Mouse (Mus musculus) urinary bladder, postnatal 36 days (tissue): ENCODE results near the gene Nme7.

Source experiments
- DNase-seq, 2 experiments: peaks; one replicate each; pipeline ENCODE4 v3.0.0; 2022; ENCODE audit warnings: low spot score in 2 of 2, mixed read lengths in 1 of 2

Nme7 gene

DNA sequence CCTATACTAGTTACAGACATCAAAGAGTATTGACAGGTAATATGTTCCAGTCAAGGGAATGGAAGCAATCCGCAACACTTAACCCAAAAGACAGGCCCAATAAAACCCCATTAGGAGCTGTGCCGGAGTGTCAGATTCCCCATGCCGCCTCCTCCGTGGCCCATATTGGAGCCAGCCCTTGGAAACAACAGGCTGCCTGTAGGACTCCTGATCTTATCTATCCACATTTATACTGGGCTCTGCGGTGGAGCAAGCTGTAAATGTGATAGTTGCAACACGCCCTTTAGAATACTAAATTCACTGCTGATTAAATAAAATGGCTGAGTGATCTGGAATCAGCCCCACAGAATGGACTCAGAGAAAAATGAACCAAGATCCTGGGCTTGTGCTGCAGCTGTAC lies 130.1 kb downstream of the Nme7 start:
- no peak for DNase-seq

DNA sequence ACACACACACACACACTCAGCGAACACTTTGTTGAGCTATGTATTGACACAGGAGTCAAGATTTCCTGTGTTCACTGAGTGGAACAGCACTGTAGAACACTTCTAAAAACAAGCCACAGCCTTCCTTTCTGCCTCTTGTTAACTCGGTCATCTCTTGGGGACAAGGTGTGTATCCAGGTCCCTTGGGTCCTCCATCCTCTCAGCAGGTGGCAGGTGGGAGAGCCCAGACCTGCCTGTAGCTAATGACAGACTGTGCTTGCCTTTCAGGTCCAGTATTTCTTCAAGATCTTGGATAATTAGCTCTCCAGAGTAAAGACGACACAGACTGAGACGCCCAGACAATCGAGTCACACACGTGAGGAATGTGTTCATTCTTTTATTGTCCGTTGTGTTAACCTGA lies 132.8 kb downstream of the Nme7 start:
- DNase-seq: no peak

DNA sequence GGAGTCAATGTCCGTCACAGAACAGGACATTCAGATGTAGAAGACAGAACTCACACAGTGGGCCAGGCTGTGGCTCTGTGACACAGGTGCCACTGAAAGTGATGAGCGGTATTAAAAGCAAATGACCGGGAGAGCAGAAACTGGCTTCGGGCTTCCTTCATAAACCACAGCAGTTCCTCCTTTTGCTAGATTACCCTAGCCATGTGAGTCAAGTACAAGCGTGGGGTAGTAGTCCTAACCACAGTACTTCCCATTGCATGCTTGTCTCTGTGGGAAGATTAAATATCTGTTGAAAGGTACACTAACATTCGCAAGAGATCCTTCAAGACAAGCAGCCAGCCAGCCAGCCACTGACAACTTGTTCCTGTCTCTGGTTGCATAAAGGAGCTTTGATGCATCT lies 136.3 kb downstream of the Nme7 start:
- no peak for DNase-seq

DNA sequence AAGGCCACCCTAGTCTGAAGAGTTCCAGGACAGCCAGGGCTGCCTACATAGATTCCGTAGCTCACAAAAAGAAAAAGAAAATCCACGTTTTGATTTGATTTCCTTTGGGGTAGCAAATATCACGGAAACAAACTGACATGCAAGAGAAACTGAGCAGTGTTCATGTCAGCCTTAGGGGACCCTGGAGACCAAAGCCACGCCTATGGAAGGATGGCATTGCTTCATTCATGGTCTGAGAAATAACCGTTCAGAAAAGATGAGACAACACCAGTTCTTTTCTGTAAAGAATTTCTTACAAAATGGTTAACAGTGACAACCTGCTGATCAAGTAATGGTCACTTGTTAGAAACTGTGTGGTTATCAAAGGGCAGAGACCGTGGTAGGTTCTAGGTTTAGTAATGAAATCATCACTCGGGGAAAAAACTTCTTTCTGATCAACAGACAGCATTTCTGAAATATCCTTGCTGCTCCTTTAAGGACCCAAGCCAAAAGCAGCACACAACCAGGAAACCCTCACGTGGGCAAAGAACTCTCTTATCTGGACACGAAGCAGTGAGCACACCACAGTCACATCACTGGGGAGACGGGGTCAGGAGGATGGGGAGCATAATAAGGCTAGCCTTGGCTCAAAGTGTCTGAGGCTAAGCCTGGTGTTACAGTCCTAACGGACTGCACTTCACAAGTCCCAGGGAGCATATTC lies 136.9 kb downstream of the Nme7 start:
- no peak for DNase-seq

DNA sequence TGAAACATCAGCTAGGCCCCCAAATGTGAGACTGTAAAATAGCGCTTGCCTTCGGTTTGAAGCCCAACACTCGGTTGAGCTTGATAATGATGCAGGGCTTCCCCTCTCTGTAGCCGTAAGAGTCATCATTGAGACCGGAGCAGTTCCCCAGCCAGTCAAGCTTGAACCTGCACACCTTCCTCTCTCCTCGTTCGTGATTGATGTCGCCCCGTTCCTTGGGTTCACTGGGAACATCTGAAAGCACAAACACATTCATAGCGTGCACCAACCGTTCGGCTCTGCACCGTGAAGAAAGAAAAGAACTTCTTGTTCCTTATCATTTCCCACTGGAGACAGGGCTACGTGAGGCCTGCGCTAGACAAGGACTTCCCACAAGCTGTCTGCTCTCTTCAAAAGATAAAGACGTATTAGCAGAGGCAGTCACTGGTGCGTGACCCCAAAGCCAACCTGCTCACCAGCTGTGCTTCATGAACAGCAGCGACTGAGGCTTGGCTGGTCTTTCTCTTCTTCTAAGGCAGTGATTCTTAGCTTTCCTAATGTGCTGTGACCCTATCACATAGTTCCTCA lies 137.6 kb downstream of the Nme7 start:
- no peak for DNase-seq

DNA sequence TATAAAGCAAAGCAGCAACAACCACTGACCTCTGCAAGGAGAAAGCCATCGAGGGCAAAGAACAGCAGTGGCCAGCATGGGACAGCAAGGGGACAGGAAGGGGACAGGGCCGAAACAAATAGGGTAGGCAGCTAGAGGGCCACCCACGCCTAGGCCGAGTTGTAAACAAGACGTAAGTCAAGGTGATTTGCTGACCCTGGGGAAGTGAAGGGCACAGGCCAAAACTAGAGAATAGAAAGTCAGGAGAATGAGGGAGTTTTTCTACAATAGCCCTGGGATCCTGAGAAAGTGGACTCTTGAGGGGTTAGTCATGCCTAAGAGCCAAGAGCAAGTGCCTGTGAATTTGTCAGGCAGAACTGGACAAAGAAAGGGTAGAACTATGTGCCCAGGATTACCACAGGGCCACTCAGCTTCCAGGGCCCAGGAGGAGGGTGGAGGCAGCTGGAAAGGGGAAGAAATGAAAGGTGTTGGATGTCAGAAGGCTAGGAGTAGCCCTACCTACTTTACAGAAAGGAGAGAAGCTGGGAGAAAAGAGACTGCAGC lies 141.8 kb downstream of the Nme7 start:
- no peak for DNase-seq

DNA sequence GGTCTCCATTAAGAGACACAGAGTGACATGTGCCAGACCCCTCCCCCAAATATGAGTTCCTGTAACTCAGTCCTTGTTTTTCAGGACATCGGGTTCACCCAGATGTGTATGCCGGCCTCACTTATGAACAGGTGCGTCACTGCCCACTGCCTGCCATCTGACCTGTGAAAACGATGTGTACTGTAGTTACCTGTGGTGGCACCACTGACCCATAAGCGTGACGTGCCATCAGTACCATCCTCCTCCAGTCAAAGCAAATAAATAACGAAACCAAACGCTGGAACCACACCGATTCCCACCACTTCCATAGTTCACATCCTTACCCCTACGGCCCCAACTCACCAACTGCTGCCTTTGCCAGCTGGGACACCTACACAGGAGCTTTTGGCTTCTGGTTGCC lies 142.6 kb downstream of the Nme7 start:
- DNase-seq: no peak

DNA sequence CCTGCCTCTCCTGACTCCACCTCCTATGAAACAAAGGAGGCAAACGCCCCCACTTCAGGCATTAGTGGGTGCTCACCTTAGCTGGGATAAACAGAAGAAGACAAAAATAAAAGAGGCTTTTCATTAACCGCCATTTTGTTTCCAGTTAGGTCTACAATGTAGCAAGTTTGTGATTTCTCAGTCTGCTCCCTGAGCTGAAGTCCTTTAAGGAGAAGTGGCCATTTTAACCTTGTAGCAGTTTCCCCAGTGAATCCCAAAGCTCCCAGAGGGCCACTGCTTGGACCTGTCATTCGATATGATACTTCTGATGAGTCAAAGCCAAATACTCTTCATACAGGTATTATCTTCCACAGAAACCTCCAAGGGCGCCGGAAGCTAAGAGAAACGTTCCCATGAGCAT lies 143.6 kb downstream of the Nme7 start:
- no peak for DNase-seq

DNA sequence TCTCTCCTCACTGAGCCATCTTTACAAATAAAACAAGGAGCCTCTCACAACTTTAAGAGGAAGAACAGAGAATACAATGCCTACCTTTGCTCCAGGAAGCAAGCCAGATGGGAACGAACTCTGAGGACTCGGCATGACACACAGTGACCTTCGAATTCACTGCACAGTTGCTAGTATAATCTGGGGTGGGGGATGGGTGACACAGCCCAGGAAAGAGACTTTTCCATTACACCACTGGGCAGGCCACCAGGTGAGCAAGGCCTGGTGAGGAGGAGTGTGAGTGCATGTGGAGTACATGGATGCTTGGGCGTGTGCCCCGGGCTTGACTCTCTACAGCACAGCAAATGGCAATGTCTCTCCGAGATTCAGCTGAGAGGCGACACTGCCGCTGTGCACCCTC lies 145.7 kb downstream of the Nme7 start:
- no peak for DNase-seq

DNA sequence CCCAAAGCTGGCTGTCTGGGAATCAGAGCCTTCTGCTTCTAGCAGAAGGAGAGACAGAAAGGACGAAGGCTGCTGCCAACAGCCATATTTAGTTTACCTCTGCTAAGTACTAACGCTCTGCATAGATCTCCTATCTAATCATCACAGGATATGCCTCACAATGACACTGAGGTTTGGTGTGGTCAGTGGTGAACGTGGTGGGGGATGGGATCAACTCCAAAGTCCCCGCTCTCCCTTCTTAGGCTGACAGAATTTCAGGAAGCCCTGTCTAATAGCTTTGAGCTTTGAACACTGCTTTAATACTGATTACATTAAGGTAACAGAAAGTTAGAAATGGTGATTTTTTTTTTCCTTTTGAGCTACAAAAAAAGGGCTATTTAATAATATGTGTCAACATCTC lies 146.3 kb downstream of the Nme7 start:
- no peak for DNase-seq

DNA sequence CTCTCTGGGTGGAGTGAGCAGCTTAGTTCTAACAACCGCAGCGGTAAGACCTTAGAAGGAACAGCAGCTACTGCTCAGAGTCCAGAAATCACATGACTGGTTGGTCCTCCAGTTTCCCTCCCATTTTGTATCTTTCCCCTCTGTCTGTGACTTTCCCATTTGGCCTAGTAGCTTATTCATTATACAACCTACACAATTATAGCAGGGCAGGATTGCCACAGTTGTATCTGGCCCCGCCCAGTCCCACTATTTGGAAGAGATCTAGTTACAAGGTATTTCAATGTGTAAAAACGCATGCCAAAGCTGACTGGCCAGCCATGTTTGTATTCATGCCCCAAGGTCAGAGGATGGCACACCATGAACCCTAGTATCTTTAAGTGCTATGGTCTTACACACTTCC lies 146.7 kb downstream of the Nme7 start:
- DNase-seq: no peak

DNA sequence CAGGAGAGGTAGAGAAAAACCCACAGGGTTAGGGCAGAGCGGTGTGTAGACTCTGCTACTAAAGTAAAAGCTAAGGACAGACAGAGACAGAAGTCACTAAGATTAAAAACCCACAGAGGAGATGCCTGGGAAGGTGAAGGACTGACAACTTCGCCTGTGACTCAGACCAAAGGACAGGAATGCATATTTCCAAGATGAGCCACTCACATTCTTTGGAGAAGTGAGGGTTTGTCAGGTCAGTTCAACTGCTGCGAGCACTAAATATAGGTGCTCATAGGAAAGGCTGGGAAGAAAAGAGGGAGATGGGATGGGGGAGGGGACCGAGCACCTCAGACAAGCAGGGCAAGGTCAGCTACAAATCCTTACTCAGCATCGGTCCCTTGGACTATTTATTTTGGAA lies 147.4 kb downstream of the Nme7 start:
- DNase-seq: no peak

DNA sequence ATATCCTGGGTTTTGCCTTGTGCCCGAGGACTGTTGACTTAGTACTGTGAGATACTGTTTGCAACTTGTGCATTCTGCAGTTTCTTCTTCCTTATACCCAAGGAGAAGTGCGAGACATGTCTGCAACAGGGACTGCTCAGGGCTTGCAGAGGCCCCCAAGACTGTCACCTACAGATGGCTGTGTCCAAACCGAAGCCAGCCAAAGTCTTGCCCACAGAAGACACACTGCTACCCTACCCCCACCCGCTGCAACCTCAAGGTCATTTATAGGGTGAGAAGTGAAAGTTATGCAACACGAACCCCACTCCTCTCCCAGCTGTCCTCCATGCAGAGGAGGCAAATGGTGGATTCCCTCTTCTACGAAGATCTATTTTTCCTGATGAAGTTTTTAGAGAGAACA lies 148.7 kb downstream of the Nme7 start:
- no peak for DNase-seq

DNA sequence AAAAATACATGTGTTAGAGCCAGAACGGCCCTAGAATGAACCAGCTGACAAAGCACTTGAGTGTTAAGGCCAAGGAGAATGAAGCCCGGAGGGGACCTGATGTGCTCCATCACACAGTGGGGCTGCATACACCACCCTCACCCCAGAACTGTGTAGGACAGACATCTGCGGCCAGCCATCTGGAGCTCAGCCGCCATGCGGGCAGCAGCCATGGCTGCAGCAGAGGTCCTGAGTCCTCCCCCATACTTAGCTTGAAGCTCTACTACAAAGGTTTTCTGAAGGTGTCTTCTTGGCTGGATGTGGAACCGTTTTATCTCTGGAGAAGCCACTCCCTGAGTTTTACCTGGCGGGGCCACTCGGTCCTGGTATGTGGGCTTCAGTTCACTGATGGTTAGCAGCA lies 149.2 kb downstream of the Nme7 start:
- DNase-seq: no peak

DNA sequence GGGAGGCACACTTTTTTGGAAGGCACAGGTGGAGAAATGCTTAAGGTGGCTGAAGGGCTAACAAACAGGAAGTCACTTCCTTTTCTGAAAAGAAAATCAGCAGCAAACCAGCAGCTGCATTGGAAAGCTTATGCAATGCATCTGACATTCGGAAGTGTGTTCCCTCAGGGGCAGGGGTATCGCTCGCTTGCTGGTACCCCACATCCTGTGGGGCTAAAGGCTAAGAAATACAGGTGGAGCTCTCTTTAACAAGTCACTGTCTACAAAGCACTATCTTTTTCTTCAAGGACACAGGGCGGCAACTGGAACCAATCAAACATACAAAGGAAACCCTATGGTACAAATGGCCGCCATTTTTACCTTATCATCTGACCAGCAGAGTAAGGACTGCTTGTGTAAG lies 149.8 kb downstream of the Nme7 start:
- DNase-seq: no peak

DNA sequence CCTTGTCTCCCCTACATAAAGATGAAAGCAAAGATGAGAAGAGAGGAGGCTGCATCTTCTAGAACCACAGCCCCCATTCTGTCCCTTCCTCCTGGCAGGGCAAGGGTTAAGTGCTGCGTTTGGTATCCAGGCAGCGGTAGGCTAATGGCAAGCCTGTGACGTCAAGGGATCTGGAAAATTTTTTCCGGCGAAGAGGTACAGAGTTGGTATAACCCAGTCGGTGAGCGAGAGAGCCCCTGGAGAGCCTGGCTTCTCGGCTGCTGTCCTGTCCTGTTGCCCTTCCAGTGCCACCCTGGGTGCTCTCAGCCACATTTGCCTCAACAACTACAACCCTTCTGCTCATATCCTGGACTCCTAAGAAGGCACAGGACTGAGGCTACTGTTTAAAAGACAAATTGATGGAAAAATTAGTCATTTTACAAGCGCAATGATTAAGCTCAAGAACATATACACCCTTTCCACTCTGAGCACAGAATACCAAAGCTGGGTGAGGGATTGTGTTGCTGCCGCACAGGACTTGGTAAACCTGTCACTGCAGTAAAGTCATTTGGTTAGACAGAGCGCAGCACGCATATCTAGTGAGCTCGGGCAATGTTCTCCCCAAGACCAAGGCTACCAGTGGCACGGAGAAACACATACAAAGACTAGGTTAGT lies 151.0 kb downstream of the Nme7 start:
- peak; percentile 10 to 26 for DNase-seq

DNA sequence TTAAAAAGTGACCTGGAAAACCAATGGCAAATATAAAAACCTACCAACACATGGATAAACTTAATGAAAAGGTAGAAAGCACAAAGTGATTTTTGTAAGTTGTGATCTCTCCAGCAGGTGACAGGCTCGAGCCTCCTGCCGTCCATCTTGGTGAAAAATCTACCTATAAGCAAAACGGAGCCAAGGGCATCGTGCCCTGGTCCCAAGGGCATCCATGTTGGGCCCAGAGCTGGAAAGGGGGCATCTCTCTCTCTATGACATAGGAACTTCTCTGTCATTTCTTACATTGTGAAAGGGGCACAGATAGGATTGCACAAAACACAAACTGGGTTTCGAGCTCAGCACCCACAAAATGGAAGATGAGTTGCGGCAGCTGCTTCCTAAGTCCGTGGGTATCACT lies 151.7 kb downstream of the Nme7 start:
- DNase-seq: peak in 1 of 2 experiments; percentile 15

DNA sequence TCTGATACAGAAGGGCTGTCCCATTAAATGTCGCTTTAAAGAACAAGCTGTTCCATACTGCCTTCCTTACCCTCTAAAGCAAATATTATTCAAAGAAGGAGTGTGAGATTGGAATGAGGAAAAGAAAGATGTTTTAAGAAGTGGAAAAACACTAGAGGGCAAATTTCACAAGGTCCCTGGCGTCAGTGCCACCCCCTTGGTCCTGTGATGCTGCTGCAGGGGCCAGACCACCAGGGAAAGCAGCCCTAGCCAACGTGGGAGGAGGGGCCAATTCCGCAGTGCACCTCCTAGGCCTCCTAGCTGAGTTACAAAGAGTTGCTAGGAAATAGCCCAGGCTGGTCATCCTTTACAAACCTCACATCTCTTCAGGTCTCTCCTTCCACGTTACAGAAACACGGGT lies 152.1 kb downstream of the Nme7 start:
- peak; percentile 20 to 30 for DNase-seq

DNA sequence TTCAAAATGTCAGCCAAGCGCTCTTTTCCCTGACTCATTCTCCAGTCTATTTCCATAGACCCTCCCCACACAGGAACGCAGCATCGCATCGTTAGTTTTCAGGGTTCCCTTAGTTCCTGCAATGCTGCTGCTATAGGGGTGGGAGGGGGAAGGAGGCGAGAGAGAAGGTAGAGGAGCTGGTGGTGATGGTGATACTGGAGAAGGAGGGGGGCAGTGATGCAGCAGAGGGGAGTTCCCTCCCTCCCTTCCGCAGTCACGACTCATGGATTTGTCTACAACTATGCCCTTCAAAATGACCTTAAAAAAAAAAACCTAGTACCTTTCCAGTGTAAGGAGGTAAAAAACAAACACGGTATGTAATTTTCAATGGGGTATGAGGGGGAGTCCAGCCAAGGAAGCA lies 152.8 kb downstream of the Nme7 start:
- no peak for DNase-seq

DNA sequence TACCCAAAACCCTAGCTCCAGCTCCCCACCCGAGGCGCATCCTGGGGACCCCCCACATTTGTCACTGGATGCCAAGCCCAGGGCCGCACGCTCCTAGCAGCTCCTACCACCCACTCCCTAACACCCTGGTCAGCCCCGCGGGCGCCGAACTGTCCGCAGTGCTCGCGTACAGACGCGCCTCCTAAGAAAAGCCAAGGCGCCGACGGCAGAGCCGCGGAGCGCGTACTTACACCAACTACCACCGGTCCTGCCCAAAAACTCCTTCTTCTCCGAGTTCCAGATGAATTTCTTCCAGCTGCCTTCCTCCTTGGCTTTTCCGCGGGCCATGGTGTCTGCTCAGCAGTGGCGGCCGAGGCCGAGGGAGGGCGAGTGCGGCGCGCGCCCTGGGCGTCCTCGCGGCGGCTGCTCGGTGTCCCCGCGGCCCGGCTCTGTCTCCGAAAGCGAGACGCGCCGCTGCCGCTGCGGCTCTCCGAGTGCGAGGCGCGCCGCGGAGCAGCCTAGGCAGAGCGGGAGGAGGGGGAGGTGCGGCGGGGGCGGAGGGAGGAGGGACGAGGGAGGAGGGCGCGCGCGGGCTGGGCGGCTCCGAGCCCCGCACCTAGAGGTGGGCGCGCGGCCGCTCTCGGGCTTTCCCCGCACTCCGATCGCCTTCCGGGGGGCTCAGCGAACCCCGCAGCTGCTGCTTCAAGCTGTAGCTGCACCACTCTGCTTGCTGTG lies 153.8 kb downstream of the Nme7 start:
- peak in 1 of 2 experiments; percentile 57 for DNase-seq

DNA sequence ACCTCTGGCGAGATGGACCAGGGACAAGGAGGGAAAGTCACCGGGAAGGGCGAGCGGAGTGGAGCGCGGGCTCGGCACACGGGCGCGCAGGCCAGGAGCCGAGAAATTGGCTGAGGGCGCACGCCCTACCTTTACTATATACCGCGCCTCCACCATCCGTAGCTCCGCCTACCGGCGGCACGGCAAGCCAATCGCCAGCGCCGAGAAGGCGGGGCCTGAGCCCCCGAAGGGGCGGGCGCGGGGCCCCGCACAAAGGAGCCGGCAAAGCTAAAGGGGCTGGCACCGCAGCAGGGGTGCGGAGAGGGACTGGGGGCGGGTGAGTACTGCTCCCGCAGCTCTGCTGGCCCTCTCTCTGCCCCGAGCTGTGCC lies 154.3 kb downstream of the Nme7 start, which contains the start of gene Atp1b1:
Gene Atp1b1, minus strand, starts transcription at position 111 of the 369 bp plus-strand sequence.
- DNase-seq: peak; percentile 75 to 81

DNA sequence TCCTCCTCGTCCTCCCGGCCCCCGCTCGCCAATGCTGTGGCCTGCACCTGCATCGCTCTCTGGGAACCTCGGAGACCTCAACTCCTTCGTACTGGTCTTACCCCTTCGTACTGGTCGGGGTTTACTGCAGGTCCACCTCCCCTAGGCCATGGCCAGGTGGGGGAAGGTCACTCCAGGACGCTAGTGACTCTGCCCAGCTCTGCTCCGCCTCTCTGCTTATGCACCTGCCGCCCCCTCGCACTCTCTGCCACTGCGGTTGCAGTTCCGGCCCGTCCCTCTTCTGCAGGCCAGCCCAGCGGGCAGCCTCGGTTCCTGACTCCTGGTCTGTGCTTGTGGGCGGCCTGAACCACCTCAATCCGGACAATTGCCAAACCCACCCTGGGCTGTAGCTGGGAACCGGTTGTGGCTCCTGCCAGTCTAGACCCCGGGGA lies 154.7 kb downstream of the Nme7 start:
- peak; percentile 11 to 43 for DNase-seq
